Mouse (Mus musculus) stomach, embryonic 14.5 days (tissue): ENCODE results near the gene Il10. TPM values are rescaled to one million over a fixed set of nuclear protein-coding genes. Genes with fewer than 3 reads are reported as not detected.

Experiments used
- ATAC-seq: fragments of 200-750 bp; cut with Nextera tagmentation; 2 replicates; pipeline ENCODE4 v1.8.0; 2017; ENCODE audit warnings: low read depth, moderate TSS enrichment; ENCODE audit not compliant: insufficient number of reproducible peaks, insufficient read depth, low FRiP score
- H3K27ac ChIP-seq: fragments of 300-500 bp; sonication (generic); 2 replicates; pipeline ENCODE4 v1.5.1; 2014; ENCODE audit warnings: mild to moderate bottlenecking, low read length, moderate library complexity, mixed read lengths
- H3K27me3 ChIP-seq: fragments of 300-500 bp; sonication (generic); 2 replicates; pipeline ENCODE4 v1.6.1; 2014; ENCODE audit warnings: low read length, control low read depth, mixed read lengths; ENCODE audit not compliant: control insufficient read depth, insufficient read depth
- H3K36me3 ChIP-seq: fragments of 300-500 bp; sonication (generic); 2 replicates; pipeline ENCODE4 v1.6.1; 2014; ENCODE audit warnings: mild to moderate bottlenecking, control low read depth, low read length, moderate library complexity, mixed read lengths; ENCODE audit not compliant: control insufficient read depth, insufficient read depth
- H3K4me1 ChIP-seq: fragments of 300-500 bp; sonication (generic); 2 replicates; pipeline ENCODE4 v1.6.1; 2014; ENCODE audit warnings: low read length, control low read depth, mixed read lengths; ENCODE audit not compliant: control insufficient read depth, insufficient read depth
- H3K4me2 ChIP-seq: fragments of 300-500 bp; sonication (generic); replicated peaks from 2 replicates; pipeline ENCODE4 v1.6.1; 2014; ENCODE audit warnings: low read depth, low read length, control low read depth
- H3K4me3 ChIP-seq: fragments of 300-500 bp; sonication (generic); 2 replicates; pipeline ENCODE4 v1.5.1; 2014; ENCODE audit warnings: low read depth, low read length, control low read depth
- H3K9ac ChIP-seq: fragments of 300-500 bp; sonication (generic); replicated peaks from 2 replicates; pipeline ENCODE4 v1.6.1; 2014; ENCODE audit warnings: low read depth, mild to moderate bottlenecking, control low read depth, low read length, moderate library complexity, mixed read lengths
- H3K9me3 ChIP-seq: fragments of 300-500 bp; sonication (generic); 2 replicates; pipeline ENCODE4 v1.6.1; 2016; ENCODE audit warnings: low read depth, low read length, control low read depth; ENCODE audit not compliant: control insufficient read depth
- WGBS: fragments of 180-500 bp; shearing (Covaris S2); extraction: QIAGEN DNeasy Blood & Tissue Kit; methylation state at CpG from one replicate; pipeline ENCODE4 v1.1.7; 2014; 5-methylcytosine and 5-hydroxymethylcytosine counted together
- polyA plus RNA-seq: library from polyadenylated mRNA; unstranded; fragments of >200 nt; fragmentation: Nextera tagmentation; extraction: Ambion mirVana; gene quantifications from 2 replicates; pipeline ENCODE4 v1.2.1, GENCODE M21; 2014

Gene Il10
- polyA plus RNA-seq, 1 experiment from 2014 or later = 0.38 TPM

GRCm38 (mm10) chr1:130996356-130996755 is 23.3 kb upstream of the Il10 start:
- H3K27me3 ChIP-seq = no peaks in the 10 kb centered on the region
- ATAC-seq = no peak
- no peak overlapping the region for H3K4me2 ChIP-seq
- H3K27ac ChIP-seq = no peak overlapping the region
- H3K4me1 ChIP-seq = no peaks in the 10 kb centered on the region
- no peaks in the 10 kb centered on the region for H3K36me3 ChIP-seq
- H3K4me3 ChIP-seq = no peak overlapping the region
- 89% methylated on average over 10 of the region's 10 CpGs for WGBS
- no peak overlapping the region for H3K9ac ChIP-seq
- H3K9me3 ChIP-seq = no peaks in the 10 kb centered on the region

DNA sequence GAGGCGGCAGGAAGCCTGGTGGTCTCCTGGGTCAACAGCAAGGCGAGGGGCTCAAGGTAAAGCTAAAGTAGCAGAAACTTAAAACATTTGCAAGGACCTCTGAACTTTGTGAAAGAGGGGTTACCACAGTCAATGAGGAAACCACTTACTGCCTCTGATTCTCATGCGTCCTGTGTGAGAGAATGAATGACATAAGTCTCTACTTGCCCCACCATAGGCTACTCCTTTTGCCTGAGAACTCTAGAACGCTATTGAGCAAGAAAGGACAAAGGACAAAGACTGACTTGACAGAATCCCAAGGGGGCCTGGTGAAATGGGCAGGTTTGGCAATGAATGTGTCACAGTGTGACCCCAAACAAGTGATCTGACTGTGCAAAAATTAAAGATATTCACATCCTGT is 22.2 kb upstream of the Il10 start:
- H3K4me2 ChIP-seq = no peak overlapping the region
- H3K9ac ChIP-seq = no peak overlapping the region
- no peaks in the 10 kb centered on the region for H3K36me3 ChIP-seq
- no peaks in the 10 kb centered on the region for H3K9me3 ChIP-seq
- no peak overlapping the region for H3K27ac ChIP-seq
- WGBS = 85% methylated on average over 4 of the region's 4 CpGs
- no peaks in the 10 kb centered on the region for H3K27me3 ChIP-seq
- no peak for ATAC-seq
- H3K4me1 ChIP-seq = no peaks in the 10 kb centered on the region
- H3K4me3 ChIP-seq = no peak overlapping the region

GRCm38 (mm10) chr1:130998321-130998720 is 21.3 kb upstream of the Il10 start:
- H3K9me3 ChIP-seq = no peaks in the 10 kb centered on the region
- H3K9ac ChIP-seq = no peak overlapping the region
- no peaks in the 10 kb centered on the region for H3K27me3 ChIP-seq
- no peak for ATAC-seq
- H3K4me1 ChIP-seq = no peaks in the 10 kb centered on the region
- no peaks in the 10 kb centered on the region for H3K36me3 ChIP-seq
- no peak overlapping the region for H3K4me3 ChIP-seq
- H3K27ac ChIP-seq = no peak overlapping the region
- 88% methylated on average over 10 of the region's 10 CpGs for WGBS
- no peak overlapping the region for H3K4me2 ChIP-seq

DNA sequence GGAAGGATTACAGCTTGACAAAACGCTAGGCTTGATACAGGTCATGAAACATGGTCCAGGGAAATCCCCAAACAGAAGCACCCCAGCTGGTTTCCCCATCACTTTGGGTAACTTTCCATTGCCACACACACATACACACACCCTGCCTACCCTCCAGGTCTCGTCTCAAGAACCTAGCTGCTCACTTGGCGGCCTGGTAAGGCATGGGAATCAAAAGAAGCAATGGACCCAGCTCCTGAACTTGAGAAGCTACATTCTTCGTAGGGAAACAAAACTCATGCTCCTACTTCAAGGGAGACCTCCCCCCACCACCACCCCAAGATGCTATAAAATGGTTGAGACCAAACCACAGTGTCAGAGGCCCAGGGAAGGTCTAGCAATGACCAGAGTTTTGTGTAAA is 19.9 kb upstream of the Il10 start:
- 83% methylated on average over 4 of the region's 4 CpGs for WGBS
- H3K36me3 ChIP-seq = no peaks in the 10 kb centered on the region
- no peak overlapping the region for H3K4me2 ChIP-seq
- H3K27me3 ChIP-seq = no peaks in the 10 kb centered on the region
- H3K4me1 ChIP-seq = no peaks in the 10 kb centered on the region
- H3K9ac ChIP-seq = no peak overlapping the region
- no peak for ATAC-seq
- no peaks in the 10 kb centered on the region for H3K9me3 ChIP-seq
- H3K4me3 ChIP-seq = no peak overlapping the region
- no peak overlapping the region for H3K27ac ChIP-seq

GRCm38 (mm10) chr1:131000296-131000695 is 19.3 kb upstream of the Il10 start:
- no peak for ATAC-seq

DNA sequence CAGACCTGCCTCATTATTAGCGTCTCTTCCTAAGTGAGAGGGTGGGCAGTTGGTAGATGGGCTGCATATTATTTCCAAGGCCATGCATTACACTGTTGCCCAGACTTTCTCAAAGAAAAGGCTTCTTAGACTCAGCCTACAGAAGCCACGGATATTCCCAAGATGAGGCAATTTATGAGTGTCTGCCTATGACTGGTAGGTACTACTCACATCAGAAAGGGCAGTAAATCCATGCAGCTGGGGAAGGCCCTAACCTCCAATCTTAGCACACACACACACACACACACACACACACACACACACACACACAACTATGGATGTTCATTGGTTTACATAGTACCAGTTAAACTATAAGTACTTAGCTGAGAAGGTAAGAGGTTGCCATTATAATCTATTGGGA is 17.1 kb upstream of the Il10 start:
- no peak overlapping the region for H3K27ac ChIP-seq
- no peak overlapping the region for H3K4me3 ChIP-seq
- ATAC-seq = no peak
- H3K4me1 ChIP-seq = no peaks in the 10 kb centered on the region
- H3K4me2 ChIP-seq = no peak overlapping the region
- 95% methylated on average over 2 of the region's 2 CpGs for WGBS
- no peaks in the 10 kb centered on the region for H3K36me3 ChIP-seq
- no peaks in the 10 kb centered on the region for H3K9me3 ChIP-seq
- H3K9ac ChIP-seq = no peak overlapping the region
- no peaks in the 10 kb centered on the region for H3K27me3 ChIP-seq

More at GRCm38 (mm10) chr1:131000296-131000695, 19.3 kb upstream of the Il10 start:
- Histone ChIP-seq H3K4me2 (no peak overlapping the region), H3K9me3 (no peaks in the 10 kb centered on the region), H3K36me3 (no peaks in the 10 kb centered on the region), H3K9ac (no peak overlapping the region), H3K27me3 (no peaks in the 10 kb centered on the region), H3K4me1 (no peaks in the 10 kb centered on the region), H3K27ac (no peak overlapping the region), H3K4me3 (no peak overlapping the region)
- WGBS = 79% methylated on average over 3 of the region's 3 CpGs

DNA sequence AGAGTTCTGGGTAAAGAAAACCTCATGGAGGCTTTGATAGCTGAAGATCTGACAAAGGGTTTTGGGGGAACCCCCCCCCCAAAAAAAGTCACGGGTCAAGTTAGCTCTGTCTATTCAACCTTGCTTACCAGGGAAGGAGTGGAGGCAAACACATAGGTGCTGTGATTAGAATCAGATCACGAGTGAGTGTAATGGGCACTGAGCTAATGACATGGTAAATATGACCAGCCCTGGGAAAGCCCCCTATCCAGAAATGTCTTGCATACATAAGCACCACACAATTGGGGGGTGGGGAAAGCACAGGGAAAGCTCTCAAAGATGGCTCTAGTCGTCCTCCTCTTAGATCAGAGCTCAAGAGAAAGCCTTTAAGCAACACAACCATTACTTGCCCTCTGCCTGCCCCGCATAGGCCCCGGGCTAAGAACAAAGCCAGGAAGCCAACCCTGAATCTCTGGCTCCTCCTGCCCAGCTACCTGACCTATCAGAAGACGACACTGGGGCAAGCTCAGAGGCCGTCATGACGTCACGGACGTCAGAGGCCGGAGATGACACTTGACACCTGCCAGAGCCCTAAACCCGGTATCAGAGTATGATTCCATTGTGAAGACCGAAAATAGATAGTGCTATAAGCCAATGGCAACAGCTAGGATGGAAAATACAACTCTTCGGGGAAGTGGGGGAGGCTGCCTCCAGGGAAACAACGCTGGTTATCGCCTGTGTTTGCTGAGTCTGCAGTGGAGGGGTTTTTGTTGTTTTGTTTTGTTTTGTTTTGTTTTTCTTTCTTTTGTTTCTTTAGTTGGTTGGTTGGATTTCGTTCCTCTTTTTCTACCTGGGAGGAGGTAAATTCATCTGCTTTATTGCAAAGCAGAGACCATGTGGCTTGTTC is 16.4 kb upstream of the Il10 start:
- H3K4me3 ChIP-seq = no peak overlapping the region
- 62% methylated on average over 17 of the region's 17 CpGs for WGBS
- ATAC-seq = no peak
- H3K9me3 ChIP-seq = no peaks in the 10 kb centered on the region
- no peaks in the 10 kb centered on the region for H3K36me3 ChIP-seq
- no peaks in the 10 kb centered on the region for H3K27me3 ChIP-seq
- no peak overlapping the region for H3K27ac ChIP-seq
- no peak overlapping the region for H3K4me2 ChIP-seq
- no peak overlapping the region for H3K9ac ChIP-seq
- H3K4me1 ChIP-seq = no peaks in the 10 kb centered on the region

- Histone ChIP-seq H3K4me3 (no peak overlapping the region), H3K27ac (no peak overlapping the region), H3K27me3 (no peaks in the 10 kb centered on the region), H3K4me2 (no peak overlapping the region), H3K9me3 (no peaks in the 10 kb centered on the region), H3K9ac (no peak overlapping the region), H3K4me1 (no peaks in the 10 kb centered on the region), H3K36me3 (no peaks in the 10 kb centered on the region)
- 83% methylated on average over 1 of the region's 1 CpGs for WGBS
- ATAC-seq = no peak
These were observed 13.6 kb upstream of the Il10 start for GRCm38 (mm10) chr1:131006069-131006468.
